Mouse (Mus musculus): Measurements from ENCODE around the gene Olfm2.

DNA sequence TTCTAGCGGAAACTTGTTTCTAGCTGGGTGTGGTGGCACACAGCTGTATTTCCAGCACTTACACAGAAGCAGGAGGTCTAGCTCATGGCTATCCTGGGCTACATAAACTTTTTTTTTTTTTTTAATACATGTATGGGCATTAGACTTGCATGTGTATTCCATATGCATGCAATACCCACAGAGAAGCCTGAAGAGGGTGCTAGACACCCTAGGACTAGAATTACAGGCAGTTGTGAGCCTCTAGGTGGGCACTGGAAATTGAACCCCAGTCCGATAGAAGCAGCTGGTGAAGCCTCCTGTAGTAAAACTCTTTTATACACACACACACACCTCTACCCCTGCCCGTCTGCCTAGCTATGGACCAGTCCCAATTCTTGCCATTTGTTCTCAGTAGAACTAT is 92.3 kb downstream of the Olfm2 start:
- TF ChIP-seq POLR2A (IDR thresholded peaks at IDR 0.05; ENCODE audit: control insufficient read depth, extremely low read depth, insufficient read depth, low read length, poor library complexity) (no peak), CTCF (IDR thresholded peaks at IDR 0.05; ENCODE audit: borderline replicate concordance, control insufficient read depth, extremely low read depth, insufficient read depth, low read length, poor library complexity) (no peak)

Measured in thymus, adult 2 months (tissue).